Mouse (Mus musculus): ENCODE measurements around the gene Nrxn3.

Nrxn3 gene

DNA sequence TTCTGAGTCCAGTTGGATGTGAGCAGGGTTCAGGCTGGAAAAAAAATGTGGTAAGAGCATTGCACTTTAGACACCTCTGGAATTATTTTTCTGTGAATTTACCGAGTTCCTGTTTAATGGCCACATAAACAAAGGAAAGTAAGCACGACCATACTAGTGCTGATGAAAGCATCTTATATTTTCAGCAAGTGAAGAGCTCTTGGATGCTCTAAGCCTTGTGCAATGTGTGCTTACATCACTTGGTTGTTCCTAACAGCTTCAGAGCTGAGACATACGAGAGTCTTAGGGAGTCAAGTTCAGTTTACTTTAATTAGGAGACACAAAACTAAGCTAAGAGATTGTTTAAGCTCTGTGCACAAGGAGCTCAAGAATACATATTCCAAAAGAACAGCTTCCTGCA lies 1231.0 kb downstream of the Nrxn3 start:
- DNase-seq (ENCODE audit: low spot score) = no peak

GRCm38 (mm10) chr12:89954441-89955070 lies 1231.9 kb downstream of the Nrxn3 start:
- DNase-seq (ENCODE audit: low spot score) = no peak

GRCm38 (mm10) chr12:89963073-89963472 lies 1240.4 kb downstream of the Nrxn3 start:
- no peak for DNase-seq (ENCODE audit: low spot score)

DNA sequence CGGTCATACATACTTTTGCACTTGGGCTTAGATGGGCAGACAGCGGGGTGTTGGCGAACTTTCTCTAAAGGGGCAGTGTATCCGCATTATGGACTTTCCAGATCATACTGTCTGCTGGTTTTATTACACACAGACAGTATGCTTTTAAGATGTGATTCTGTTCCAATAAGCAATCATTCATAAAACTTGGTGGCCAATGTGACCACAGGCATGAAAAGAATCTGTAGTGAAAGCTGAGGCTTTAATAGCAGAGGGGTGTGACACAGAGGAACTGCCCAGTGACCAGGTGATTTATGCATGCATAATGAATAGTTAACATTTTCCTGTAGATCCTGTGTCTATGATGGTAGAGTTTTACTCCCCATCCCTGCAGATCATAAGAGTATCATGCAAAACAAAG lies 1254.0 kb downstream of the Nrxn3 start:
- DNase-seq (ENCODE audit: low spot score) = no peak

GRCm38 (mm10) chr12:89977479-89977878 lies 1254.8 kb downstream of the Nrxn3 start:
- DNase-seq (ENCODE audit: low spot score) = no peak

DNA sequence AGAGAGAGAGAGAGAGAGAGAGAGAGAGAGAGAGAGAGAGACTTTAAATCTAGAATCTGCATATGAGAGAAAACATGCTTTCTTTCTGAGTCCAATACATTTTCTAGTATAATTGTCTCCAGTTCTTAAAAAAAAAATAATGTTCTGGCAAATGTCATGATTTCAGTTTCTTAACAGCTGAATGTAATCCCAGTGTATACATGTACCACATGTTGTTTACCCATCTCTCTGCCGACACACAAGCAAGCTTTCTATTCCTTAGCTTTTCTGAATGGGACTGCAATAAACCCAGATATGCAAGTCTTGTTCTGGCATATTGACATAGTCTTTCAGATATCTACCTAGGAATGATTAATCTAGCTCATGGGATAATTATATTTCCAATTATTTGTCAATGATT lies 1256.5 kb downstream of the Nrxn3 start:
- DNase-seq (ENCODE audit: low spot score) = no peak

DNA sequence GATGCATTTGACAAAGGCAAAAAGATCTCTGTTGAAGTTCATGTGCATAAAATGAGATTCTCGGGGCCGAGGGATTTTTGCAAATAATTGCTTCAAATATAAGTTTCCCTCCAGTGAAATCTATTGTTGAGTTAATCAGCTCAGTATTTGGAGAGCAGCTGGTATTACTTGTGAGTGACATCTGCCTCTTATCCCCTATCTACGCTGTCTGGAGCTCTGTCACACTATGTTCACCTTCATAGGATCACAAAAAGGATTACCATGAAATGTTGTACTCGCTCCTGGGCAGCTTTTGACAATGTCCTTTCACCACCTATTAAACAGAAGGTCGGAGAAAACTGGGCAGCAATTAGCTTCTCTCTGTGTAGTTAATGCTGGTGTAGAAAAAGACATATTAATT lies 1259.8 kb downstream of the Nrxn3 start:
- DNase-seq (ENCODE audit: low spot score) = no peak

GRCm38 (mm10) chr12:89983399-89983798 lies 1260.7 kb downstream of the Nrxn3 start:
- DNase-seq (ENCODE audit: low spot score) = no peak

GRCm38 (mm10) chr12:89986219-89986618 lies 1263.5 kb downstream of the Nrxn3 start:
- no peak for DNase-seq (ENCODE audit: low spot score)

- no peak for DNase-seq (ENCODE audit: low spot score)
Observed at GRCm38 (mm10) chr12:89993273-89993672, 1270.6 kb downstream of the Nrxn3 start.

DNA sequence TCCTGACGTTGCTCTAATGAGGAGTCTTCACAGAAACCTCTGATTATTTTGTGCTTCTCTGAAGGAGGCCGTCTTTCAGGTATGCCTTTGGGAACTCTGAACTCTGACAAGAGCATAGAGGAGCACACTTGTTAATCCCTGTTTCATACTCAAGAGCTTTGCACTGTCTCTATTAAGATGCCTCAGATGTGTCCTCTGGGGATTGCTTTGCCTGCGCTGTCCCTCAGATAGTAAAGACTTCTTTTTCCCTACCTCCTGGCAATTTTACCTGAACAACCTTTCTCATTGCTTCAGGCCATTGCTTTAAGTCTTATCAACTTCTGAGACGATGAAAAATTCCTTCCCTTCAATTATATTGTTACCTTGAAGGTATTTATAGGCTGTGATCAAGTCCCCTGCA lies 1272.7 kb downstream of the Nrxn3 start:
- no peak for DNase-seq (ENCODE audit: low spot score)

DNA sequence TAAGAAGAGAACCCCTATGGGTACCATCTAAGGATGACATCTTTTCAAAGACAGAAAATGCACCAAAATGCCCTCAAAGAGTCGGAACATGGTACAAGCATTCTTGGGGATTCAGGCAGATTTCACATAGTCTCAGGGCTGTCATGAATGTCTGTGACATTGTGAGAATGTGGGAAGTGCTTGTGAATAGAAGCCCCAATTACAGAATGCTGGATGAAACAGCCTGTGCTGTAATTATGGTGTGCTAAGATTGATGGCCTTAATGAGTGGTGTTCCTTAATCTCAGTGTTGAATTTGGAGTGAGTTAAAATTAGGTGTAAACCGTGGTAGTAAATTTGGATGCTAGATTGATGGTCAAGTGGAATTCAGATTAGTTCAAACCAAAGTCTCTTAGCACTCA lies 1287.6 kb downstream of the Nrxn3 start:
- no peak for DNase-seq (ENCODE audit: low spot score)

DNA sequence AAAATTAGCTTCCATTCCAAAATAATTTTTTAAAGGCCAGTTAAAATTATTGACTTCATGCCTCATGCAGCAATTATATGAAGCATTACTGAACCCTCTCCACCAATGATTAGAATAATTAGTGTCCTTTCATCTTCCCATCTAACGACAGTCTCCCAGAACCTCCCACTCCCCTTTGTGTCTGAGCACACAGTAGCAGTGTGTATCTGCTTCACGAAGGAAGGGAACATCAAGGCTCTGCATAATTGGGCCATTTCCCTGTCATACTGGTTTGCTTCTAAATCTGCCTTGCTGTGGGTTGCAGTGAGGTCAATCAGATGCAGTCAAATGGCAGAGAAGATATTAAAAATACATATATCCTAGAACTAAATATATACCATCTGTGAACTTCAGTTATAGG lies 1291.3 kb downstream of the Nrxn3 start:
- no peak for DNase-seq (ENCODE audit: low spot score)

- no peak for DNase-seq (ENCODE audit: low spot score)
Observed at GRCm38 (mm10) chr12:90027023-90027422, 1304.3 kb downstream of the Nrxn3 start.

- DNase-seq (ENCODE audit: low spot score) = no peak
Observed at GRCm38 (mm10) chr12:90041038-90041437, 1318.4 kb downstream of the Nrxn3 start.

GRCm38 (mm10) chr12:90056256-90056655 lies 1333.6 kb downstream of the Nrxn3 start:
- DNase-seq (ENCODE audit: low spot score) = no peak

- DNase-seq (ENCODE audit: low spot score) = no peak
Observed at GRCm38 (mm10) chr12:90059786-90060185, 1337.1 kb downstream of the Nrxn3 start.

GRCm38 (mm10) chr12:90061312-90061711 lies 1338.6 kb downstream of the Nrxn3 start:
- no peak for DNase-seq (ENCODE audit: low spot score)

GRCm38 (mm10) chr12:90062219-90062618 lies 1339.5 kb downstream of the Nrxn3 start:
- no peak for DNase-seq (ENCODE audit: low spot score)

GRCm38 (mm10) chr12:90063443-90063842 lies 1340.8 kb downstream of the Nrxn3 start:
- no peak for DNase-seq (ENCODE audit: low spot score)

DNA sequence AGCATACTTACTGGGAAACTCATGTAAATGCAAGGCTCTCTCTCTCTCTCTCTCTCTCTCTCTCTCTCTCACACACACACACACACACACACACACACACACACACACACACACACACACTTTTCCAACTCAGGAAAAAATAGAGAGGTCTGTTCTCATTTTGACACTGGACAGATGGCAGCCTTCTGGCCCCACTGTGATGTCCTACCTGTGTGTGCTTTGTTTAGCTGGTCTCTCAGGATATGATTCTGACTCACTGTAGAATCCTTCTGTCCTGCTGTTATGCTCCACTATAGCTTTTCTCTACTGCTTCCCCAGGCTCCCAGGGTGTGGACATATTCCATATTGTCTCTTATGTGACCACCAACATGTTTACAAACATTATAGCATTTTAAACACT lies 1363.2 kb downstream of the Nrxn3 start:
- no peak for DNase-seq (ENCODE audit: low spot score)

- DNase-seq (ENCODE audit: low spot score) = no peak
Observed at GRCm38 (mm10) chr12:90095754-90096153, 1373.1 kb downstream of the Nrxn3 start.

- no peak for DNase-seq (ENCODE audit: low spot score)
Observed at GRCm38 (mm10) chr12:90113351-90113791, 1390.7 kb downstream of the Nrxn3 start.
